Mouse (Mus musculus): ENCODE data around the gene Hpcal1.

Gene Hpcal1

DNA sequence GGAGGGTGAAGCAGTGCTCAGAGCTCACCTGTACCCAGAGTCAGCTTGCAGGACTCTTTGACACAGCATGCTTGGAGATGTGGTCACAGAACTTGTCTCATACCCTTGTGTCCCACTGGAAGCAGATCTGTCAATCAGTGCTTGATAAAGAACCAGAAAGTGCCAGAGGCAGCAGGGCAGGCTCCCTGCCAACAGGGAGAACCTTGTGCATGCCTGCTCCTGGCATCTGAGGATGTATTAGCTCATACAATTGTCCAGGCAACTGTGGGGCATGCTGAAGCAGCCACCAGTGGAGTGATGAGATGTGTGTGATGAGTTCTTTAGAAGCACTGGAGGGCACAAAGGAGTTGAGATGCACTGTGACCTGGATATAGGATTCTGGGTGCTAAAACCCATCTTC lies 30.4 kb downstream of the Hpcal1 start:
- no peak for TF ChIP-seq GATA4 (IDR thresholded peaks at IDR 0.05; ENCODE audit: insufficient replicate concordance, low read length)

DNA sequence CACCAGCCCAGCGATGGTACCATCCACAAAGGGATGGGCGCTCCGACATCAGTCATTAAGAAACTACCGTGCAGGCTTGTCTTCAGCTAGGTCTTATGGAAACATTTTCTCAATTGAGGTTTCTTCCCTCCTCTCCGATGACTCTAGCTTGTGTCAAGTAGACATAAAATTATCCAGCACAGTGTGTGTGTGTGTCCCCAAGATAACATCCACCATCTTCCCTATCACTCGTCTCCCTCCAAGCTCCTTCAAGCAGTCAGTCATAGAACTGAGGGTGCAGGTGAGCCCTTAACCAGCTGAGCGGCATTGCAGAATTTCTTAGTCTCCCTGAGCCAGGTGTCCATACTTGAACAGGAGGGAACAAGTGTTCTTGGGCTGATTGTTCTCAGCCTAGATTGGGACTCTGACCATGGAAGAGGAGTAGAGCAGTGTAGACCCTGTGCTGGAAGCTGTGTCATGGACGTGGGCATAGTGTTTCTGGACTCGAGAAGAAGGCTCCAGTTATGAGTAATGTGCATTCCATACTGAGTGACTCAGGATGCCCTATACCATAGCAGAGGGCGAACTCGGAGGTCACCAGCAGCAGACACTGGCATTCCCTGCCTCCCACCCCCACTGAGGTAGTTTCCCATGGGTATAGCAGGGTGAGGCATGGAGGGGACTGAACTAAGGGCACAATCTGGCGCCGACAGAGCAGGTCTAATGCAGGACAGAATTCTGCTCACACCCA lies 32.0 kb downstream of the Hpcal1 start:
- no peak for TF ChIP-seq GATA4 (IDR thresholded peaks at IDR 0.05; ENCODE audit: insufficient replicate concordance, low read length)

DNA sequence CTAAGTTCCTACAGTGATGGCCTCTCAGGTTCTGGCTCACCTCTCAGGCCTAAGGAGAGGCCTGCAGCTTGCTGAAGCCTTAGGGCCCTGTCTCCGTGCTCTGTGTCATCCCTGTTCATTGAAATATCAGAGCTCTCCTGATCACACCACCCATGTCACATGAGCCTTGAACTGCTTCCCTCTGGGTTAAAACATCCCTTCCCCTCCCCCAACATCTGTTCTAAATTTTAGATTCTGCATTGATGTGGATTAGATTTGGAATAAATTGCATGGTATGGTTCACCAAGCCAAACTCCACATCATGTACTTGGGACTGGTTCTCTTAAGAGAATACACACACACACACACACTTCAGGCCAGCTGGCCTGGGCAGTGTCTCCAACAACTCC lies 32.5 kb downstream of the Hpcal1 start:
- TF ChIP-seq GATA4 (IDR thresholded peaks at IDR 0.05; ENCODE audit: insufficient replicate concordance, low read length): no peak

DNA sequence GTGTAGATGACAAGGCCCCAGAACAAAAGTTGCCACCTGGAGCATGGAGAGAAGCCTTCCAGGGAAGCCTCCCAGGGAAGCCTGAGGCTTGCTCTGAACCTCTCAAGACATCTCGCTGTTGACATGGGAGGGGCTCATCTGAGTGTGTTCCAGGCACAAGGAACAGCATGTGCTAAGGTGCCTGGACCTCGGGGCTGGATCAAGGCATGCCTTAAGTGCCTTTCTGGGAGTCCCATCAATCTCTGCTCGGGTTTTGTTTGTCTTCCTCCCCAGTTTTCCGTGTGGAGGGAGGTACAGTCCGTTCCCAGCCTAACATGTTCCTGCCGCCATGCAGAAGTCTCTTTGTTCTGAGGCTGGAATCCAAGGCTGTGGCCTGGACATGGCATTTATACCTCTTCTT lies 33.3 kb downstream of the Hpcal1 start:
- TF ChIP-seq GATA4 (IDR thresholded peaks at IDR 0.05; ENCODE audit: insufficient replicate concordance, low read length): no peak

DNA sequence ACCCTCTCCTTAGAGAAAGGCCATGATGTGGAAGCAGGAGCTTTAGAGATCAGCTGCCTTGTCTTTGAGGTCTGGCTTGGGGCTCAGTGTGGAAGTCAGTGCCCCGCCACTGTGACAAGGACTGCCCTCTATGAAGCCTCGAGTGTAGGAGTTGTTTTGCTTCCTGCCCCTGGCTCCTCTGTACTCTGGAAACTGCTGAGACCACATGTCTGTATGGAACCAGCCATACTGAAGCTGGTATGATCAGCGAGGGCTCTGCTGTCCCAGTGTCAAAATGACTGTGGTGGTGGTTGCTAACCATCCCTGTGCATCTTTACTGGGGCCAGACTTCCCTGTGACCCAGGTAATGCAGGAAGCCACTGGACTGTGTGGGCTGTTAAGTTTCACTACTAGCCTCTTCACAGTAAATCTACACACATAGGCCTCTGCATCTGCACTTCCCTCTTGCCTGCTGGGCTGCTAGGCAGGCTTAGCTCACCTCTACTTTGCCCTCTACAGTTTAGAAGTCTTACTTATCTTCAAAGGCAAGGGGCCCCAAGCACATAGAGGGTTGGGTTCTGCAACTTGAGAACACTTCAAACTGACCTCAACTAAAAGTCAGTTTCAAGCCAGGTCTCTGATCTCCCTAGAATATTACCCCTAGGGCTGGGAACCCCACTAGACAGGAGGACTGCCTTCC lies 33.9 kb downstream of the Hpcal1 start:
- TF ChIP-seq GATA4 (IDR thresholded peaks at IDR 0.05; ENCODE audit: insufficient replicate concordance, low read length): no peak

DNA sequence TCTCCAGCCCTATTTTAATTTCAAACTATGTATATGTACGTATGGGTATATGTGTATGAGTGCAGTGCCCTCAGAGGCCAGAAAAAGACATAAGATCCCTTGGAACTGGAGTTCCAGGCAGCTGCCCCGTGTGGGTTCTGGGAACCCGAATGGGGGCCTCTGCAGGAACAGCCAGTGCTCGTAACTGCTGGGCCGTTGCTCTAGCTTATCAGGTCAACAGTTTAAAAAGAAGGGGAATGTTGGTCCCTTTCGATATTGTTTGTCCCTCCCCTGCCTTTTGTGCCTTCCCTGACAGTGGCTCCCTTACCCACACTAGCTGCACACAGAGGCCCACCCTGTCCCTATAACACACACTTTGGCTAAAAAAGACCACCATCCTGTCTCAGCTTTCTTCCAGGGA lies 34.9 kb downstream of the Hpcal1 start:
- no peak for TF ChIP-seq GATA4 (IDR thresholded peaks at IDR 0.05; ENCODE audit: insufficient replicate concordance, low read length)

DNA sequence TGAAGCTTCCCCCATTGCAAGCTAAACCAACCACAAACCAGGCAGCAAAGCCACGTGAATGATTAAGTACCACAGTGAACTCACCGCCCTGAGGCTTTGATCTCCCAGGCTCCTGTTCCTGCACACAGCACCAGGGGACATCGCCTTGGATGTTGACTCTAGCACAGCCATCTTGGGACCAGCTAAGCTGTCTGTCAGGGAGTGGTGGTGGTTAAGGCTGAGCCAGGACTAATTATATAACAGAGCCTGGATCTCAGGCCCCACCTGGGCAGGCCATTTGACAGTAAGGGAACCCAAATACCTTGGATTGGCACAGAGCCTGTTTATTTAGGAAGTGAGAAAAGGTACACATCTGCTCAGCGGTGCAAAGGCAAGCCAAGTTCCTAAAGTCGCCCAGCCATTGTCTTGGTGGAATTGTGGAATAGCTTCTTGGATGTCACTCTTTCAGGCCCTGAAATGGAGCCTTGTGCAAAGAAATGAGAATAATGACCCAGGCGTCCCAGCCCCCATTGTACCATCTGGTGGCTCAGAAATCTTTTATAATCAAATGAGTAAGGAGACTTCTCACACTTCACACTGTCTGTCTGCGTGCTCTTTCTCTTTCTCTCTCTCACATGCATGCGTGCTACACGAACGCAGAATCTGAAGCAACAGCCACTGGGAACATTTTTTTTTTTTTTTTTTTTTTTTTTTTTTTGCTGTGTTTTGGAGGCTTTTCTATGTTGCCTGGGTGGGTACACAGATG lies 36.1 kb downstream of the Hpcal1 start:
- TF ChIP-seq GATA4 (IDR thresholded peaks at IDR 0.05; ENCODE audit: insufficient replicate concordance, low read length): no peak

DNA sequence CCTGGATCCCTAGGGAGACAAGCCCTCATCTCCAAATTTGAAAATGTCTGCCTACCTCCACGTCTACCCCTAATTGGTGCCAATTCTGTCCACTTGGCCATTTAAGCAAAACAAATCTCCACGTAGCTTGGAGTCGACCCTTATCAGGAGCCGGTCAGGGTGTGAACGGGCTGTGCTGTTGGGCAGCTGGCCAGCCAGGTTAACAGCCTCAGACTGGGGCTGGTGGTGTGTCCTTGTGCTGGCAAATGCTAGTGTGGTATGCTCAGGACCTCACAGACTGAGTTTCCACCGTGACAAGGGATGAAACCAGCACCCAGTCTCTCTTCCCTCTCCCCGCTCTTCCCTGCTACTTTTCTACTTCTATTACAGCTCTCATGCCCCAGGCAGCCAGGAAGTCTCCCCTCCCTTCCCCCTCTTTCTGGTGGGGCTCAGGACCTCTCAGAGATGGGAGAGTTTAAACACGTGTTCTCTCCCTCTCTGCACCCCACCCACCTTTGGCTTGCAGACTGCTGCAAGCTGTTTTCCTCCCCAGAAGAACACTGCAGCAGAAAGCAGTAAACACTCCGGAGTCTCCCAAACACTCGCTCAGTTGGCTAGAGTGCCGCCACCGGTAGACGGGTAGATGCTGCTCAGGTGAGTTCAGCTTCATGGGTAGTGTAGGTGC lies 37.2 kb downstream of the Hpcal1 start:
- no peak for TF ChIP-seq GATA4 (IDR thresholded peaks at IDR 0.05; ENCODE audit: insufficient replicate concordance, low read length)

DNA sequence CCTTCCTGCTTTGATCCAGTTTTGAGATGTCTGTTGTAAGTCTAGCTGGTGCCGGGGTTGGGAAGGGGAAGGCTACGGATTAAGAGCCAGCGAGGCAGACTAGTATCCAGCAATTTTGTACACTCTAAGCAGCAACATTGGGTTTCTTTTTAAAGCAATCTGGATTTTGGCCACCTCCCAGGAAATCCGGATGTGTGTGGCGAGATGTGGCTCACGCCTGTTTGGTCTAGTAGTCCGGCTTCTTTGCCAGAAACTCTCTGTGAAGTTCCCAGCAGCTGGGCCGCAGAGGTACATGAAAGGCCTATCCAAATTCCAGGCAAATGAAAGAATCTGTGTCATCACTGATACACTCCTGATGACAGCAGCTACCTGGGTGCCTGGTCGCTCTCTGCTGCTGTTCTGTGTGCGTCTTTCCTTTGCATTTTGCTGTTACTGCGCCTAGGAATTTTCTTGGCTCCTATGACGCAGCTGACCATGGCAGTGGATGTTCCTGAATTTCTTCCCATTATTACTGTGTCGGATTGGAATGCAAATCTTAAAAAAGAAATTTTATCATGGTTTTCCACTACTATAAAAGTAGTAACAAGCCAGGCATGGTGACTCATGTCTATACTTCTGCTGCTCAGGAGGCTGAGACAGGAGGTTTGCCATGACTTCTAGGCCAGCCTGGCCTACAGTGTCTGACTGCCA lies 38.7 kb downstream of the Hpcal1 start:
- TF ChIP-seq GATA4 (IDR thresholded peaks at IDR 0.05; ENCODE audit: insufficient replicate concordance, low read length): no peak

DNA sequence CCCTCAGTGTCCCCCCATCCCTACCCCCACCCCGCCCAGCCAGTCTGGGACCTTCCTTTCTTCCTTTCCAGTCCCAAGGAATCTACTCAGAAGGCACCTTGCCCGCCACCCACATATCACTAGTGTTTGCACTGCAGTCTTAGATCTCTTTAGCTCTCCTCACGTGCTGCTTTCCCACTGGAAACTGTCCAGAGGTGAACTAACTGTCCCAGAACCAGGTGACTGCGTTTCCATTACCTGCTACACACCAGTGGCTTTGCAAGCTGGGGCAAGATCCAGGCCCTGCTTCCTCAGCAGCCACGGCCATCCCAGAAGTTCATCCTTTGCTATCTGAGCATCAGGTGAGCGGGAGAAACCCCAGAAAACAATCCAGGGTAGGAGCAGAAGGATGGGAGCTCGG lies 41.4 kb downstream of the Hpcal1 start:
- TF ChIP-seq GATA4 (IDR thresholded peaks at IDR 0.05; ENCODE audit: insufficient replicate concordance, low read length): no peak

DNA sequence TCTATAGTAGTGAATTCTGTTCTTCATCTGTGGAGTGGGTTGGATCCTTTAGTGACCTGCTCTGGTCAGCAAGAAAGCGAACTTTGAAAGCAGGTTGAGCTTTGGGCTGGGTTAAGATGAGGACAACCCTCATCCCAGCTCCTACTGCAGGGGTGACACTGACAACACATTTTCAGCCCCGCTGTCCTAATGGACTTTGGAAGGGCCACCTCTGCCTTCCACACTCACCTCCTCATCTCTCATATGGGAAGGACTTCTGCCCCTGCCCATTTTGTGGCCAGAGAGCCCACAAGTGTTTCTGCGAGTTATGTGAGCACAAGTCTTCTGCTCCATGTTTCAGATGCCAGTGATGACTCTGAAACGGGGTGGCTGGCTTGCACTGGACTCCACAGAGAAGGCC lies 41.9 kb downstream of the Hpcal1 start:
- TF ChIP-seq GATA4 (IDR thresholded peaks at IDR 0.05; ENCODE audit: insufficient replicate concordance, low read length): no peak

DNA sequence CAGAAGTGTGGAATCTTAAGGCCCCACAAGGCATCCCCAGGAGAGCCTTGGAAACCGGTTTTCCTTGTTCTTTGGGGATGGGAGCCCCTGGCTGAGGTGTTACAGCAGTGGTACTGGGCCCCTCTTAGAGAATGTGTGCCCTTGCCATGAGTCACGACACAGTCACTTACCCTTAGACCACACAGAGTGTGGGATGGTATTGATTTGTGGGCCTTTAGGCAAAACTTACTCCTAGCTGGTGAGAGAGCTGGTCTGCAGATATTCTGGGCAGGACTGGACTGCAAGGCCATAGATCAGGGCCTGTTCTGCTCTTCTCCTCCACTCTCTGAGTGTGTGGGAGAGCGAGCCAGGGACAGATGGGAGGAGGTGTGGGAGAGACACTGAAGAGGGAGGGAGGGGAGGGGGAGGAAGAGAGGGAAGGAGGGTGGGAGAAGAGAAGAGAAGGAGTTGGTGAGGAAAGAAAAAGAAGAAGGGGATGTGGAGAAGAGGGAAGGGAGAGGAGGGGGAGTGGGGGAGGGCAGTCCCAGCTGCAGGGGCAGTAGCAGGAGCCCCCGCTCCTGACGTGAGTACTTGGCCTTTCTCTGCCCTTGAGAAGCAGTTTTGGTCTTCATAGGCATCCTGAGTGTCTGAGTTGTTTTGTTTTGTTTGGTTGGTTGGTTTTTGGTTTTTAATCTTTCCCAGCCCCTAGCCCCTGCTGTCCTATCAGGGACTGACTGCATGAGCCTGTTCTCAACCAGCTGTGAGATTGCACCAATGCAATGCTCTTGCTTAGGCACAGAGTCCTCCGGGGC lies 42.7 kb downstream of the Hpcal1 start:
- no peak for TF ChIP-seq GATA4 (IDR thresholded peaks at IDR 0.05; ENCODE audit: insufficient replicate concordance, low read length)

DNA sequence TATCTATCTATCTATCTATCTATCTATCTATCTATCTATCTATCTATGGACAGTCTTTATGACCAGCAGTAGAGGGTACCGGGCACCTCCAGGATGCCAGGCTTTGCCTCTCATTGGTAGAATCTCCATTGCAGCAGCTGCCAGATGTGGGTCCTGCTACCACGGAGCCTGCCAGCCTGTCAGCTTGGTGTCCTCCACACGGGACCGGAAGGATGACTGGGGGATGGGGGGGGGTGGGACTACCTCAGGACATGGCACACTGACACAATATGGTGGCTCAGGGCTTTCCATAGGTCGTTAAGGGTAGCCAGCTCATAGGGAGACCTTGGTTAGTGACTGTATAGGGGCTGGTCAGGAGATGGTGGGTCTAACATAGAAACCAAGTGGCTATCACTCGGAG lies 45.7 kb downstream of the Hpcal1 start:
- no peak for TF ChIP-seq GATA4 (IDR thresholded peaks at IDR 0.05; ENCODE audit: insufficient replicate concordance, low read length)

DNA sequence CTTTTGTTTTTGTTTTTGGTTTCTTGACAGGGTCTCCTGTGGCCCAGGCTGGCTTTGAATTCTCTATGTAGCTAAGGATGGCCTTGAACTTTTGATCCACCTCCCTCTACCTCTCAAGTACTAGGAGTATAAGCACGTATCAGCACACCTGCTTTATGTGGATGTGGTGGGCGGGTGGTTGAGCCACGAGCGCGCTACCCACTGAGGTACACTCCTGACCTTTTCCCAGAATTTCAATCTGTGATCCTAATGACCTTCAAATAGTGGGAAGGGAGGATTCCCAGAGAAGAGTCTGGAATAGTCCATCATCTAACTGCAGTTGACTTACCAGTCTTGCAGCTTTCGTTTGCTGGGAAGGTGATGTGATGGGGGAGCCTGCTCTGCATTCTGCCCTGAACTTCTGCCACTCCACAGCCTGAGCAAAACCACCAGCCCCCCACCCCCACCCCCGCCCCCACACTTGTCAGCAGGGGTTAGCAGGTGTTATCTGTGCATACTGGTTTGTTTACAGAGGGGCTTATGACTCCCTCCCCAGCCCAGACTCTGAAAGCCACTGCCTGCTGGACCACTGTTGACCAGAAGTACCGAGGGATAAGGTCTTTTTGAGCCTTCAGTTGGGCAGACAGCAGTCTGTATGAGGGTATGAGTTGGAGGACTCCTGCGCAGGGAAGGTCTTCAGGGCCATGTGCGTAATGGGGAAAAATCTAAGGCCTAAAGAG lies 46.4 kb downstream of the Hpcal1 start:
- no peak for TF ChIP-seq GATA4 (IDR thresholded peaks at IDR 0.05; ENCODE audit: insufficient replicate concordance, low read length)
